Mouse (Mus musculus): ENCODE measurements at regions not wholly inside any gene's neighbourhood (a gene's known extent, or its start where the extent isn't known, plus 50 kb on each side); places are given as distances from the start of the nearest gene placed in this dataset.

- no peak for TF ChIP-seq CTCF (IDR thresholded peaks at IDR 0.05; ENCODE audit: control insufficient read depth, insufficient read depth, insufficient read length)
- TF ChIP-seq CEBPB (IDR thresholded peaks at IDR 0.05; ENCODE audit: low read depth): no peak
Observed at GRCm38 (mm10) chr8:79561269-79562063, 78.0 kb upstream of the Otud4 start.

Measured in C2C12 (cell line).